Mouse (Mus musculus): ENCODE data around the gene Olfr566.

DNA sequence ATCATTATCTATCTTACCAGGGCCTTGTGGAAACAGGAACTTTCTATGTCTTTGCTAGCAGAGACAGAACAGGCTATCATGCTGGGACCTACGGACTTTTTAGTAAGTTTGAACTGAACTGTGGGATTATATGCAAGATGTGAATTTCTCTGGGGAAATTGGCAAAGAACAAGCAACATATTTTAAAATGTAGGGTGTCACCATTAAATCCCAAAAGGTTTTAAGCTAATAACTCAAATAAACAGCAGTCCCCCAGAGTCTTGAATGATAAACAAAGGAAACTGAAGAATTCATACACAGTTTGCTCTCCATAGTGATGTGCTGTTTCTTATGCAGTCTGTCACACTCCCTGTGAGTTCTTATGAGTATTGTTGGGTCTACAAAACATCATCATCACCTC is at the start of gene Olfr566:
- no peak for TF ChIP-seq ZNF384 (IDR thresholded peaks at IDR 0.05; ENCODE audit: low read depth, low read length)
- TF ChIP-seq USF1 (IDR thresholded peaks at IDR 0.05; ENCODE audit: low read depth, low read length) = no peak
- TF ChIP-seq CHD1 (IDR thresholded peaks at IDR 0.05; ENCODE audit: low read depth, low read length) = no peak
- TF ChIP-seq CTCF (IDR thresholded peaks at IDR 0.05 in 2 of 3, conservative IDR thresholded peaks at IDR 0.05 in 1 of 3; ENCODE audit: control insufficient read depth in 1 of 3, insufficient read depth in 1 of 3, low read depth in 2 of 3, low read length in 3 of 3, poor library complexity in 1 of 3, severe bottlenecking in 1 of 3) = no peak
- no peak for TF ChIP-seq POLR2A (IDR thresholded peaks at IDR 0.05; ENCODE audit: control insufficient read depth in 1 of 2, insufficient read depth in 1 of 2, low read depth in 1 of 2, low read length in 2 of 2, poor library complexity in 1 of 2)
